Mouse (Mus musculus): Measurements from ENCODE around the gene Slc2a2.
A peak's percentile ranks its signal among the peaks of the same experiment; 100 is the strongest.
"Not testable (repeated sequence)": the region's sequence is repeated elsewhere in the genome, so short reads cannot be mapped to it uniquely, and the experiment has no call there.

Gene Slc2a2

GRCm38 (mm10) chr3:28734712-28735111 is 37.0 kb downstream of the Slc2a2 start:
- DNase-seq (ENCODE audit: inconsistent ontology term) = peak; percentile 77

DNA sequence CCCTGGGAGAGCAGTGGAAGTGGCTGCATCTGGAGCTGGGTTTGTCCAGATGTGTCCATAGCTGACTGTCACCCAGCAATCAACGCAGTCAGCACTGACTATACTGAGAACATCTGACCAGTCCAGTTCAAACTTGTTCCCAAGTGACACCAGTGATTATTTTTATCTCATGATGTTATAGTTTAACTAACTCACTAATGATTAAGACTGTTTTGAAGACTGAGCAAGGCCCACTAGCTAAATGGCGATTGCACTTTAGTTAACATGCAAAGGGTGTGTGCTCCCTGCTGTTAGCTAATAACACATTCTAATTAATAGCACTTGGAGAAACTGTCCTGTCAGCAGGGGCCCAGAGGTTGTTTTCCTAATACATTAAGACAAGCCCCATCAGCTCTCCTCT is 39.3 kb downstream of the Slc2a2 start:
- no peak for DNase-seq (ENCODE audit: inconsistent ontology term)

GRCm38 (mm10) chr3:28740353-28740752 is 42.6 kb downstream of the Slc2a2 start:
- no peak for DNase-seq (ENCODE audit: inconsistent ontology term)

- no peak for DNase-seq (ENCODE audit: inconsistent ontology term)
These were observed 45.5 kb downstream of the Slc2a2 start for GRCm38 (mm10) chr3:28743251-28743650.

DNA sequence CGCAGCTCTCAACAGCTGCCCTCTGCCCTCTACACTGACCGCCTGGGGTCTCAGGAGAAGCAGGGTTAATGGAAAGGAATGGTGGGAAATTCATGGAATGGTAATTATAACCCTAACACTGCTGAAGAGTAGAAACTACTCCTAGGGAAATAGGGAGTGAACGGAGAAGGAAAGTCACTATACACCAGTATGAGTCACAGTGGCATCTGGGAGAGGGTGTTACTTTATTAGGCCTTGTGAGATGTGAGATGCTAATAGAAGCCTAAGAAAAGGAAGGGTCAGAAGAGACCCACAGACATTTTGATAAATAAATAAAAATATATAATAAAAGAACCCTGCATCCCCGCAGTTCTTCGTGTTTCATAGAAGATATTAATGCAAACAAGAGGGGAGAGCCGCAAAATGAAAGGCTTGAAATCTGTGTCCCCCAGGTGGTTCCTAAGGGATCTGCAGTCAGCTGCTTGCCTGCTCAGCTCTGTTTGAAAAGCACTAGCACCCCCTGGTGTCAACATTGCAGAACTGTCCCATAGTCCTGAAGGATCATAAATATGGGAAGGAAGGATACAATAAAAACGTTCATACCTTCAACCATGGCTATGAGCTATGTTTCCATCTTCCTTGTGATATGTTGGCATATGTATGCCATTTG is 48.3 kb downstream of the Slc2a2 start:
- peak; percentile 66 for DNase-seq (ENCODE audit: inconsistent ontology term)

DNA sequence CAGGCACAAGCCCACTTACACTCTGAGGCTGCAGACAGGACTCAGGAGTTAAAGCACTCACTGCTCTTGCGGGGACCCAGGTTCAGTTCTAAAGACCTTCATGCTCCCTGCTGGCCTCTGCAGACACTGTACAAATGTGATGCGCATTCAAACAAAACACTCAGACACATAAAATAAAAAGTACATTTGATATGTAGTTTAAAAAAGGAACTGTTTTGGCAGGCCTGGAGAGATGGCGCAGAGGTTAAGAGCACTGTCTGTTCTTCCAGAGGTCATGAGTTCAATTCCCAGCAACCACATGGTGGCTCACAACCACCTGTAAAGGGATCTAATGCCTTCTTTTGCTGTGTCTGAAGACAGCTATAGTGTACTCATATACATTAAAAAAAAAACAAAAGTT is 50.4 kb downstream of the Slc2a2 start:
- no peak for DNase-seq (ENCODE audit: inconsistent ontology term)

DNA sequence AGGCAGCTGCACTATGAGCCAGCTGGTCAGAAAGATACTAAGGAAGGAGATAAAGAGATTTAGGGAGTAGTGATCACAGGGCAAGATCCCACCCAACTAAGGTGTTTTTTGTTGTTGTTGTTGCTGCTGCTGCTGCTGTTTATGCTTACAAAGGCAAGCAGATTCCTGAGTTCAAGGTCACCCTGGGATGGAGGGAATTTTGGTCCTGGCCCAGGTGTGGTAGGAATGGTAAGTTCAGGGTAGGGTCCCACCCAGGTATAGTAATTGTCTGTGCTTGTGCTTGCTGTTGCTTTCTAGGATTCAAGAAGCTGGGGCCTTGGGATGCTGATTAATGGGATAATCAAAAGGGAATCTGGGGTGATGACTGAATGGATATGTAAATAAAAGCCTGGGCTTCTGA is 51.3 kb downstream of the Slc2a2 start:
- no peak for DNase-seq (ENCODE audit: inconsistent ontology term)

GRCm38 (mm10) chr3:28755477-28755876 is 57.8 kb downstream of the Slc2a2 start:
- DNase-seq (ENCODE audit: inconsistent ontology term) = no peak

- peak; percentile 21 for DNase-seq (ENCODE audit: inconsistent ontology term)
These were observed 63.6 kb downstream of the Slc2a2 start for GRCm38 (mm10) chr3:28761225-28761789.

DNA sequence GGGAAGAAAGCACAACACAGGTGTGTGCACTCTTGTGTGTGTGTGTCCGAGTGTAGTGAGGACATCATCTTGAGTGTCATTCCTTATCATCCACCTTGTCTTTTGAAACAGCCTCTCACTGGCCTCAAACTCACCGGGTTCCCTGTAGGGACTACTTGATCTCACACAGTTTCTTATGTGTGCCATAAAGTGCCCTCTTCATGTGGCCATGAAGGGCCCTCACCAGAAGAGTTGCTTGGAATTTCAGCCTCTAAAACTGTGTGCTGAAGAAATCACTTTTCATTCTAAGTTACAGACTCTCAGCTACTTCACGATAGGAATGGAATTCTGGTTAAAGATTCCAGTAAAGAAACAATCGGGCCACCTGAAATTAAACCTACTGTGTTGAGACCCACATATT is 69.2 kb downstream of the Slc2a2 start:
- DNase-seq (ENCODE audit: inconsistent ontology term) = no peak

DNA sequence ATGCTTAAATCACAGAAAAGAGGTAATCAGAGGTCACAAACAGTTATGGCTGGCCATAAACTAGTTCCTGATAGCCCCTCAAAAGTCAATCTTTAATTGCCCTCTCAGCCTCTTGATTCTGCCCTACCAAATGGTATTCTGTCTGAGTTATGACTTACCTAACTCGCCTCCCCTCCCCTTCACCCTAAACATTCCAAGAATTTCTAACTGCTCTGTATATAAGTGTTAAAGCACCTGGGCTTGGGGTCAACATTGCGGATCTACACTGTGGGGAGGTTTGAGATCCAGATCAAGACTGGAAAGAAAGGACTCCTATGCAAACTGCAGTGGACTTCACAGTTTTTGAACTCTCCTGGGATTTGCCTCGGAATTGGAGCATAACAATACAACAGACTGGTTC is 70.5 kb downstream of the Slc2a2 start:
- no peak for DNase-seq (ENCODE audit: inconsistent ontology term)

DNA sequence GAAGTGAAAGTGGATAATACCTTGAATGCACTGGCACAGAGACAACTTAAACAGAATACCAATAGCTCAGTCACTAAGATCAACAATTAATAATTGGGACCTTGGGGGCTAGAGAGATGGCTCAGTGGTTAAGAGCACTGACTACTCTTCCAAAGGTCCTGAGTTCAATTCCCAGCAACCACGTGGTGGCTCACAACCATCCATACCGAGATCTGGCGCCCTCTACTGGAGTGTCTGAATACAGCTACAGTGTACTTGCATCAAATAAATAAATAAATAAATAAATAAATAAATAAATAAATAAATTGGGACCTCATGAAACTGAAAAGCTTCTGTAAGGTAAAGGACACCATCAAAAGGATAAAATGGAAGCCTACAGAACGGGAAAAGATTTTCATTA is 75.2 kb downstream of the Slc2a2 start:
- DNase-seq (ENCODE audit: inconsistent ontology term) = not testable (repeated sequence)

DNA sequence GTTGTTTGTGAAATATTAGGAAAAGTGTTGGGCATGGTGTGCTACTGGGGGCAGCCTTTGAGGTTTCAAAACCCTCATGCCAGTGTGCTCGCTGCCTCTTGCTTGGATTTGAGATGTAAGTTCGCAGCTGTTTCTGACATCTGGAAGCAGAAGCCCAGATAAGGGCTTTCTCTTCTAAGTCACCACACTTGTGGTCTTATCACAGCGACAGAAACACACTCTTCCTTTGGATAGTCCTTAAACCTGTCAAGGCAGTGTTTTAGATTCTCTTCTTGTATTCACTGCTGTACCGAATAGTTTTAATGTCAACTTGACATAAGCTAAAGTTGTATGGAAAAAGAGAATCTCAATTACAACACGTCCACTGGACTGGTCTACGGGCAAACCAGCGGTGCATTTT is 77.7 kb downstream of the Slc2a2 start:
- DNase-seq (ENCODE audit: inconsistent ontology term) = no peak

DNA sequence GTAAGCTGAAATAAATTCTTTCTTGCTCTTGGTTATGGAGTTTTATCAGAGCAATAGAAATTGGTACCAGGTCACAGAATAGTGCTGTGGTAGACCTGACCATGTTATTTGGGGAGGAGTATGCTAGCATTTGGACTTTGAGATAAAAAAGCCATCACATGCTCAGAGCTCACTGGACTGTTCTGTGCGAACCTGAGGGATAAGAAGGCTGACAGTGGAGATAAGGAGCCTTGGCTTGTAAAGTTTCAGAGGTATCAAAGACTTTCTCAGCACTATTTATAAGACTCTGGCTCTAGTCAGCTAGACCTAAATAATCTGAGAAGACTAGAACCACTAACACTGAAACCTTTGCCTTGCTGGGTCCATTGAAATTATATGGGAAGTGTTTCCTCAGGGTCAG is 78.3 kb downstream of the Slc2a2 start:
- DNase-seq (ENCODE audit: inconsistent ontology term) = no peak

- no peak for DNase-seq (ENCODE audit: inconsistent ontology term)
These were observed 78.8 kb downstream of the Slc2a2 start for GRCm38 (mm10) chr3:28776491-28776890.

DNA sequence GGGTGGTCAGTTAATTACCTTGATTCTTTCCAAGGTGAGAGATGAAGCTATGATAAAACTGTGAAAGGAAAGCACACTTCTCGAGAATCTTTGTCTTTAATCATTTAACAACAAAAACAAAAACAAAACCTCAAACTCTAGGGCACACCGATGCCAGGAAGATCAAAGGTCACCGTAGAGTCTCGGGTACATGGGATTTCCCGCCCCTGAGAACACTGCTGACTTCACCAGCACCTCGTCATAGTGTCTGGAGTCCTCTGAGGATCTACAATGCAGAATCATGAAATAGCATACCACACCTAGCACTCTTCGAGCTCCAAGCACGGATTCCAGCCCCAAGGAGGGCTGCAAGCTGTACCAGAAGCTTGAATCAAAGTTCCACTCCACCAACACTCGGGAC is 82.8 kb downstream of the Slc2a2 start:
- DNase-seq (ENCODE audit: inconsistent ontology term) = no peak
